Mouse (Mus musculus) brain, adult 2 months (tissue): ENCODE data around the gene Sp110.
"Not testable (repeated sequence)": the region's sequence is repeated elsewhere in the genome, so short reads cannot be mapped to it uniquely, and the experiment has no call there.

ENCODE experiments used
- DNase-seq: peaks from one replicate; pipeline ENCODE4 v3.0.0; 2011; ENCODE audit warnings: low read depth, low spot score

The Sp110 gene

GRCm38 (mm10) chr1:85598271-85599012, at the start of gene Sp110:
Gene Sp110 (minus strand): TSS chr1:85598817.
- DNase-seq: not testable (repeated sequence)

- DNase-seq: not testable (repeated sequence)
Measured at GRCm38 (mm10) chr1:85638144-85638543, 39.5 kb upstream of the Sp110 start.

GRCm38 (mm10) chr1:85636936-85637335, 38.3 kb upstream of the Sp110 start:
- DNase-seq: not testable (repeated sequence)

- not testable (repeated sequence) for DNase-seq
Measured at GRCm38 (mm10) chr1:85618689-85619088, 20.1 kb upstream of the Sp110 start.

GRCm38 (mm10) chr1:85617161-85617560, 18.5 kb upstream of the Sp110 start:
- DNase-seq: not testable (repeated sequence)

GRCm38 (mm10) chr1:85615819-85616218, 17.2 kb upstream of the Sp110 start:
- DNase-seq: not testable (repeated sequence)

GRCm38 (mm10) chr1:85615096-85615495, 16.5 kb upstream of the Sp110 start:
- DNase-seq: not testable (repeated sequence)

- not testable (repeated sequence) for DNase-seq
Measured at GRCm38 (mm10) chr1:85610581-85610980, 12.0 kb upstream of the Sp110 start.

- DNase-seq: not testable (repeated sequence)
Measured at GRCm38 (mm10) chr1:85608361-85608760, 9.7 kb upstream of the Sp110 start.

GRCm38 (mm10) chr1:85604341-85604740, 5.7 kb upstream of the Sp110 start:
- DNase-seq: not testable (repeated sequence)

- not testable (repeated sequence) for DNase-seq
Measured at GRCm38 (mm10) chr1:85600794-85601193, 2.2 kb upstream of the Sp110 start.

- DNase-seq: not testable (repeated sequence)
Measured at GRCm38 (mm10) chr1:85600078-85600477, 1.5 kb upstream of the Sp110 start, which contains the start of gene Sp140. Gene Sp140 (plus strand): TSS chr1:85600378.

GRCm38 (mm10) chr1:85592526-85592925, 6.1 kb downstream of the Sp110 start:
- DNase-seq: not testable (repeated sequence)

GRCm38 (mm10) chr1:85588697-85589096, 9.9 kb downstream of the Sp110 start:
- not testable (repeated sequence) for DNase-seq

GRCm38 (mm10) chr1:85581518-85581917, 17.1 kb downstream of the Sp110 start:
- DNase-seq: peak; percentile 1

GRCm38 (mm10) chr1:85580578-85580977, 18.0 kb downstream of the Sp110 start:
- DNase-seq: not testable (repeated sequence)

- DNase-seq: not testable (repeated sequence)
Measured at GRCm38 (mm10) chr1:85580148-85580534, 18.5 kb downstream of the Sp110 start.

GRCm38 (mm10) chr1:85579199-85580147, 19.1 kb downstream of the Sp110 start:
- not testable (repeated sequence) for DNase-seq

- DNase-seq: not testable (repeated sequence)
Measured at GRCm38 (mm10) chr1:85578372-85579010, 20.1 kb downstream of the Sp110 start.

- not testable (repeated sequence) for DNase-seq
Measured at GRCm38 (mm10) chr1:85575376-85575775, 23.2 kb downstream of the Sp110 start, which contains the start of gene G530012D18Rik. Gene G530012D18Rik (plus strand): TSS chr1:85575676.

GRCm38 (mm10) chr1:85573554-85573953, 25.1 kb downstream of the Sp110 start:
- not testable (repeated sequence) for DNase-seq
